Mouse (Mus musculus) heart, postnatal 0 days (tissue): Measurements from ENCODE around the gene Gclc.

Experiments used
- CTCF ChIP-seq: IDR thresholded peaks from 2 replicates; pipeline ENCODE4 v1.5.1; 2016; ENCODE audit warnings: antibody characterized with exemption, control low read depth, low read depth
- EP300 ChIP-seq: IDR thresholded peaks from 2 replicates; pipeline ENCODE4 v1.6.1; 2016; ENCODE audit warnings: antibody characterized with exemption, low read depth

DNA sequence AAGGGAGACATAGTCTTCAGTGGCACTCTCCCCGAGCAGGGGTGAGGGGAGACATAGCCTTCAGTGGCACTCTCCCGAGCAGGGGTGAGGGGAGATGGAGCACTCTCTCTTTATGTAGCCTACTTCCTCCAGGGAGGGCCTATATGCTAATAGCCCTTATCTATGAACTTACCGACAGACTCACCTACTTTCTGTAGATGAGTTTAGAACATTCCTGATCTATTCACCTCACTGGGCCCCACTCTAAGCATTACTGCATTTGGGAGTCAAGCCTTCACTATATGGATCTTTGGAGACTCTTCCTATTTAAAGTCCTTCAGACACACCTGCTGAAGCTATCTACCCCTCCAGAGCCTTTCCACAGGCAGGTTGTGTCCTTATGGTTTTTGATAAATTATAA is 52.1 kb downstream of the Gclc start:
- no peak for TF ChIP-seq CTCF
- TF ChIP-seq EP300: no peak
